ENCODE assay signal across 11 mouse cellular contexts in genomic region chr5:137613076-137613475, GRCm38 (mm10). TPM values are rescaled to one million over a fixed set of nuclear protein-coding genes. Genes with fewer than 3 reads are reported as not detected.
A peak's percentile ranks its signal among the peaks of the same experiment; 100 is the strongest.
DNase-seq lines count a peak whose midpoint lies in the region; ATAC-seq and TF ChIP-seq lines count a peak whose summit lies in the region.
"Had no signal": no experiment of that assay in that cellular context is flagged by ENCODE, and none has a peak within 500 bp of the region (broad histone marks: within the 10 kb centered on the region; RNA-seq: fewer than 3 reads in every experiment).

No protein-coding gene starts in this region.

- H3K36me3 ChIP-seq in hindbrain, embryonic 10.5 days = no peaks in the 10 kb centered on the region
- no peaks in the 10 kb centered on the region for H3K36me3 ChIP-seq in hindbrain, embryonic 13.5 days
- H3K36me3 ChIP-seq in spleen, adult 2 months (ENCODE audit: control insufficient read depth, insufficient read depth, low read length) = no peaks in the 10 kb centered on the region
- H3K36me3 ChIP-seq in stomach, embryonic 15.5 days = no peaks in the 10 kb centered on the region
- H3K36me3 ChIP-seq in forebrain, postnatal 0 days (ENCODE audit: insufficient read depth) = no peaks in the 10 kb centered on the region

- no peak for ATAC-seq in hindbrain, embryonic 13.5 days (ENCODE audit: low FRiP score)
- no peak for ATAC-seq in stomach, embryonic 15.5 days (ENCODE audit: insufficient read depth, low FRiP score, low read depth)
- no peak for ATAC-seq in forebrain, postnatal 0 days
- ATAC-seq: activated CD4-positive, CD25-positive, alpha-beta regulatory T cell, adult 4 months had no signal

- H3K9me3 ChIP-seq in hindbrain, embryonic 10.5 days = no peaks in the 10 kb centered on the region
- H3K9me3 ChIP-seq in hindbrain, embryonic 13.5 days = no peaks in the 10 kb centered on the region
- H3K9me3 ChIP-seq in stomach, embryonic 15.5 days = no peaks in the 10 kb centered on the region
- no peaks in the 10 kb centered on the region for H3K9me3 ChIP-seq in forebrain, postnatal 0 days (ENCODE audit: low read length)

- 69% methylated on average over 5 of the region's 5 CpGs for WGBS in hindbrain, embryonic 10.5 days
- 77% methylated on average over 5 of the region's 5 CpGs for WGBS in hindbrain, embryonic 13.5 days
- WGBS in spleen, adult 2 months = 82% methylated on average over 5 of the region's 5 CpGs
- 63% methylated on average over 5 of the region's 5 CpGs for WGBS in stomach, embryonic 15.5 days
- 64% methylated on average over 5 of the region's 5 CpGs for WGBS in forebrain, postnatal 0 days

- H3K27ac ChIP-seq in hindbrain, embryonic 10.5 days = peak overlapping the region; percentile 86
- H3K27ac ChIP-seq in hindbrain, embryonic 13.5 days = no peak overlapping the region
- peak overlapping the region; percentile 3; the same call in 1 of the 2 replicates for H3K27ac ChIP-seq in spleen, adult 2 months (ENCODE audit: insufficient read depth, low read length)
- H3K27ac ChIP-seq in embryonic fibroblast, embryonic 13.5 days (ENCODE audit: insufficient read depth, low read length) = peak overlapping the region; percentile 45
- H3K27ac ChIP-seq in stomach, embryonic 15.5 days = peak overlapping the region; percentile 72
- no peak overlapping the region for H3K27ac ChIP-seq in forebrain, postnatal 0 days (ENCODE audit: low read depth, low read length)

- H3K4me2 ChIP-seq in hindbrain, embryonic 13.5 days = no peak overlapping the region
- 0 out of 2 replicates have a peak overlapping the region, but pooled peaks have one; percentile 8 for H3K4me2 ChIP-seq in stomach, embryonic 15.5 days
- no peak overlapping the region for H3K4me2 ChIP-seq in forebrain, postnatal 0 days (ENCODE audit: low read depth)

- peaks cover 58% of the 10 kb centered on the region for H3K4me1 ChIP-seq in hindbrain, embryonic 10.5 days (replicated peaks)
- H3K4me1 ChIP-seq in hindbrain, embryonic 13.5 days (replicated peaks) = peaks cover 35% of the 10 kb centered on the region
- H3K4me1 ChIP-seq in spleen, adult 2 months (ENCODE audit: control insufficient read depth, insufficient read depth, insufficient read length) = peaks cover 20% of the 10 kb centered on the region; the same call in 1 of the 2 replicates
- peaks cover 13% of the 10 kb centered on the region for H3K4me1 ChIP-seq in embryonic fibroblast, embryonic 13.5 days (ENCODE audit: control insufficient read depth, insufficient read depth, low read length)
- H3K4me1 ChIP-seq in stomach, embryonic 15.5 days = peaks cover 48% of the 10 kb centered on the region
- no peaks in the 10 kb centered on the region for H3K4me1 ChIP-seq in forebrain, postnatal 0 days (ENCODE audit: insufficient read depth)

- TF ChIP-seq POLR2A in spleen, adult 2 months (IDR thresholded peaks at IDR 0.05; ENCODE audit: low read depth, low read length) = no peak
- no peak for TF ChIP-seq POLR2A in embryonic fibroblast, embryonic 13.5 days (IDR thresholded peaks at IDR 0.05; ENCODE audit: low read depth, low read length)

- TF ChIP-seq CTCF in spleen, adult 2 months (IDR thresholded peaks at IDR 0.05; ENCODE audit: extremely low read depth, insufficient read depth, insufficient read length, insufficient replicate concordance) = no peak
- no peak for TF ChIP-seq CTCF in embryonic fibroblast, embryonic 13.5 days (IDR thresholded peaks at IDR 0.05; ENCODE audit: borderline replicate concordance, insufficient read depth, low read length)
- no peak for TF ChIP-seq CTCF in forebrain, postnatal 0 days (IDR thresholded peaks at IDR 0.05; ENCODE audit: low read depth)

- H3K9ac ChIP-seq in hindbrain, embryonic 13.5 days = no peak overlapping the region
- H3K9ac ChIP-seq in stomach, embryonic 15.5 days = no peak overlapping the region
- H3K9ac ChIP-seq in forebrain, postnatal 0 days = no peak overlapping the region

- peak overlapping the region; percentile 4; the same call in 1 of the 2 replicates for H3K4me3 ChIP-seq in hindbrain, embryonic 10.5 days
- no peak overlapping the region for H3K4me3 ChIP-seq in hindbrain, embryonic 13.5 days
- H3K4me3 ChIP-seq in spleen, adult 2 months (ENCODE audit: extremely low read depth, insufficient read depth, insufficient read length) = no peak overlapping the region
- no peak overlapping the region for H3K4me3 ChIP-seq in embryonic fibroblast, embryonic 13.5 days (ENCODE audit: insufficient read depth, low read length)
- H3K4me3 ChIP-seq in stomach, embryonic 15.5 days (replicated peaks) = no peak overlapping the region
- H3K4me3 ChIP-seq in forebrain, postnatal 0 days (ENCODE audit: low read depth, low read length) = no peak overlapping the region

- H3K27me3 ChIP-seq in hindbrain, embryonic 10.5 days (ENCODE audit: insufficient read depth, poor library complexity, severe bottlenecking) = peaks cover 23% of the 10 kb centered on the region
- peaks cover 16% of the 10 kb centered on the region for H3K27me3 ChIP-seq in hindbrain, embryonic 13.5 days
- no peaks in the 10 kb centered on the region for H3K27me3 ChIP-seq in spleen, adult 2 months (ENCODE audit: control insufficient read depth, insufficient read depth, low read length)
- H3K27me3 ChIP-seq in stomach, embryonic 15.5 days (replicated peaks) = no peaks in the 10 kb centered on the region
- 0 out of 2 replicates have a peak, but pooled peaks cover 6% of the 10 kb centered on the region for H3K27me3 ChIP-seq in forebrain, postnatal 0 days (ENCODE audit: insufficient read depth, low read length)

- no peak for DNase-seq in hindbrain, embryonic 10.5 days (ENCODE audit: low spot score)
- no peak for DNase-seq in spleen, adult 2 months (ENCODE audit: low read depth in 1 of 2, low spot score in 2 of 2)
- no peak for DNase-seq in spleen, adult 12 weeks (ENCODE audit: low spot score)
- no peak for DNase-seq in frontal cortex, postnatal 10 days (ENCODE audit: low spot score in 2 of 2)
- DNase-seq in forebrain, postnatal 0 days = no peak
- DNase-seq: cerebellum, postnatal 36 days had no signal

RNA-seq across cellular contexts. Expression of gene Pcolce, which starts 0.5 kb away (rescaled TPM):
- 72.2 and 95.5 TPM in 2 replicates for polyA plus RNA-seq in hindbrain, embryonic 10.5 days (2016; fragmentation: Nextera tagmentation; extraction: Ambion mirVana)
- 22.8 and 26.4 TPM in 2 replicates for polyA plus RNA-seq in hindbrain, embryonic 13.5 days (2015; fragmentation: Nextera tagmentation; extraction: Ambion mirVana)
- polyA plus RNA-seq in spleen, adult 2 months (2012; rRNA removed) = 69.6 and 88.0 TPM in 2 replicates
- polyA plus RNA-seq in embryonic fibroblast, embryonic 13.5 days (2011; ENCODE audit: insufficient read length, low read depth, missing spikeins) = 732 and 740 TPM in 2 replicates
- polyA plus RNA-seq in stomach, embryonic 15.5 days (2015; fragmentation: Nextera tagmentation; extraction: Ambion mirVana) = 112 and 115 TPM in 2 replicates
- 13.1 and 22.5 TPM in 2 replicates for total RNA-seq in forebrain, postnatal 0 days (2014; rRNA removed)
- polyA plus RNA-seq in forebrain, postnatal 0 days (2015; fragmentation: Nextera tagmentation; extraction: Ambion mirVana) = 18.1 and 20.3 TPM in 2 replicates

RNA-seq across cellular contexts. Expression of gene Mospd3, which starts 12.2 kb away (rescaled TPM):
- 15.2 and 27.5 TPM in 2 replicates for polyA plus RNA-seq in hindbrain, embryonic 10.5 days (2016; fragmentation: Nextera tagmentation; extraction: Ambion mirVana)
- 49.1 and 49.6 TPM in 2 replicates for polyA plus RNA-seq in hindbrain, embryonic 13.5 days (2015; fragmentation: Nextera tagmentation; extraction: Ambion mirVana)
- 90.3 and 131 TPM in 2 replicates for polyA plus RNA-seq in spleen, adult 2 months (2012; rRNA removed)
- 35.4 and 41.3 TPM in 2 replicates for polyA plus RNA-seq in embryonic fibroblast, embryonic 13.5 days (2011; ENCODE audit: insufficient read length, low read depth, missing spikeins)
- 30.6 TPM in 2 replicates for polyA plus RNA-seq in stomach, embryonic 15.5 days (2015; fragmentation: Nextera tagmentation; extraction: Ambion mirVana)
- total RNA-seq in forebrain, postnatal 0 days (2014; rRNA removed) = 4.9 and 5.8 TPM in 2 replicates
- 61.5 and 67.9 TPM in 2 replicates for polyA plus RNA-seq in forebrain, postnatal 0 days (2015; fragmentation: Nextera tagmentation; extraction: Ambion mirVana)

RNA-seq across cellular contexts. Expression of gene Fbxo24, which starts 15.7 kb away (rescaled TPM):
- polyA plus RNA-seq in hindbrain, embryonic 10.5 days (2016; fragmentation: Nextera tagmentation; extraction: Ambion mirVana) = 0.30 TPM in 2 replicates
- 0.17 and 0.21 TPM in 2 replicates for polyA plus RNA-seq in hindbrain, embryonic 13.5 days (2015; fragmentation: Nextera tagmentation; extraction: Ambion mirVana)
- 0.25 and 0.26 TPM in 2 replicates for polyA plus RNA-seq in spleen, adult 2 months (2012; rRNA removed)
- 0.60 and 0.67 TPM in 2 replicates for polyA plus RNA-seq in embryonic fibroblast, embryonic 13.5 days (2011; ENCODE audit: insufficient read length, low read depth, missing spikeins)
- polyA plus RNA-seq in stomach, embryonic 15.5 days (2015; fragmentation: Nextera tagmentation; extraction: Ambion mirVana) = 0.13 and 0.26 TPM in 2 replicates
- 0.23 and 0.24 TPM in 2 replicates for total RNA-seq in forebrain, postnatal 0 days (2014; rRNA removed)
- polyA plus RNA-seq in forebrain, postnatal 0 days (2015; fragmentation: Nextera tagmentation; extraction: Ambion mirVana) = 0.09 and 0.10 TPM in 2 replicates
- total RNA-seq: liver, adult 2 months had no signal

RNA-seq across cellular contexts. Expression of gene Lrch4, which starts 15.8 kb away (rescaled TPM):
- polyA plus RNA-seq in hindbrain, embryonic 10.5 days (2016; fragmentation: Nextera tagmentation; extraction: Ambion mirVana) = 35.3 and 39.7 TPM in 2 replicates
- 19.9 and 23.4 TPM in 2 replicates for polyA plus RNA-seq in hindbrain, embryonic 13.5 days (2015; fragmentation: Nextera tagmentation; extraction: Ambion mirVana)
- 249 and 293 TPM in 2 replicates for polyA plus RNA-seq in spleen, adult 2 months (2012; rRNA removed)
- polyA plus RNA-seq in embryonic fibroblast, embryonic 13.5 days (2011; ENCODE audit: insufficient read length, low read depth, missing spikeins) = 17.5 and 29.1 TPM in 2 replicates
- polyA plus RNA-seq in stomach, embryonic 15.5 days (2015; fragmentation: Nextera tagmentation; extraction: Ambion mirVana) = 36.0 and 38.5 TPM in 2 replicates
- total RNA-seq in forebrain, postnatal 0 days (2014; rRNA removed) = 3.3 and 5.6 TPM in 2 replicates
- polyA plus RNA-seq in forebrain, postnatal 0 days (2015; fragmentation: Nextera tagmentation; extraction: Ambion mirVana) = 11.3 and 12.8 TPM in 2 replicates

RNA-seq across cellular contexts. Expression of gene Gm20605, which starts 15.9 kb away (rescaled TPM):
- 14.1 and 14.9 TPM in 2 replicates for polyA plus RNA-seq in hindbrain, embryonic 10.5 days (2016; fragmentation: Nextera tagmentation; extraction: Ambion mirVana)
- polyA plus RNA-seq in hindbrain, embryonic 13.5 days (2015; fragmentation: Nextera tagmentation; extraction: Ambion mirVana) = 7.9 and 8.9 TPM in 2 replicates
- polyA plus RNA-seq in spleen, adult 2 months (2012; rRNA removed) = 69.4 and 70.9 TPM in 2 replicates
- 3.0 and 3.5 TPM in 2 replicates for polyA plus RNA-seq in embryonic fibroblast, embryonic 13.5 days (2011; ENCODE audit: insufficient read length, low read depth, missing spikeins)
- polyA plus RNA-seq in stomach, embryonic 15.5 days (2015; fragmentation: Nextera tagmentation; extraction: Ambion mirVana) = 6.6 and 9.4 TPM in 2 replicates
- total RNA-seq in forebrain, postnatal 0 days (2014; rRNA removed) = 3.6 and 6.1 TPM in 2 replicates
- 1.9 and 2.4 TPM in 2 replicates for polyA plus RNA-seq in forebrain, postnatal 0 days (2015; fragmentation: Nextera tagmentation; extraction: Ambion mirVana)

Comparison
In these comparisons a context has a peak if more than half of its experiments do, and no peak if none do; other contexts are left out.
1. H3K27ac ChIP-seq: peak in hindbrain, embryonic 10.5 days (single experiment), spleen, adult 2 months (single experiment), embryonic fibroblast, embryonic 13.5 days (single experiment) and stomach, embryonic 15.5 days (single experiment); none in hindbrain, embryonic 13.5 days (single experiment) and forebrain, postnatal 0 days (single experiment).